In the genomic region with DNA sequence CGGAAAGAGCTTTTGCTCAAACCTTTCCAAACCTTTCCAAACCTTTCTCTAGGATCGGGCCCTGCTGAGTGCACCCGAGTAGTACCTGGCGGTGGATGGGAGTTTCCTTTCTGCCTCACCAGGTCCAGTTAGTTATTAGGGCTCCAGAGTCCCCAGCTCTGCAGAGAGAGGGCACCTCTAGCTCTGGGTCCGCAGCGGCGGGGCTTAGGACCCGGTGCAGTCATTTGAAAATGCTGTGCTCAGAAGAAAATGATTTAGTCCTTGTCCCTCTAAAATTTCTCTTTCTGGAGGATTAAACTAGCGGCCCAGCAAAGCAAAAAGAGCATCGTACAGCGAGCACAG, we compare ENCODE assay signal across 8 mouse cellular contexts. TPM values are rescaled to one million over a fixed set of nuclear protein-coding genes. Genes with fewer than 3 reads are reported as not detected.
DNase-seq lines count a peak whose midpoint lies in the region; ATAC-seq lines count a peak whose summit lies in the region.

No protein-coding gene starts in this region.

- peaks cover 14% of the 10 kb centered on the region; the same call in 1 of the 2 replicates for H3K4me1 ChIP-seq in kidney, embryonic 15.5 days
- peaks cover 13% of the 10 kb centered on the region; the same call in 1 of the 2 replicates for H3K4me1 ChIP-seq in forebrain, embryonic 15.5 days
- H3K4me1 ChIP-seq in liver, embryonic 11.5 days (replicated peaks; ENCODE audit: control insufficient read depth, insufficient read depth, low read length): no peaks in the 10 kb centered on the region
- no peaks in the 10 kb centered on the region for H3K4me1 ChIP-seq in stomach, embryonic 14.5 days (ENCODE audit: control insufficient read depth, insufficient read depth, low read length)

- no peaks in the 10 kb centered on the region for H3K36me3 ChIP-seq in kidney, embryonic 15.5 days
- no peaks in the 10 kb centered on the region for H3K36me3 ChIP-seq in forebrain, embryonic 15.5 days
- no peaks in the 10 kb centered on the region for H3K36me3 ChIP-seq in liver, embryonic 11.5 days (ENCODE audit: control insufficient read depth, insufficient read depth, low read length)
- H3K36me3 ChIP-seq in stomach, embryonic 14.5 days (ENCODE audit: control insufficient read depth, insufficient read depth, low read length): no peaks in the 10 kb centered on the region

- peak overlapping the region; percentile 40 for H3K9ac ChIP-seq in kidney, embryonic 15.5 days
- H3K9ac ChIP-seq in forebrain, embryonic 15.5 days (replicated peaks): peak overlapping the region; percentile 72
- H3K9ac ChIP-seq in liver, embryonic 11.5 days (ENCODE audit: low read depth, low read length): no peak overlapping the region
- peak overlapping the region; percentile 52; the same call in 1 of the 2 replicates for H3K9ac ChIP-seq in stomach, embryonic 14.5 days (replicated peaks; ENCODE audit: low read depth, low read length)

- H3K27ac ChIP-seq in kidney, embryonic 15.5 days: peak overlapping the region; percentile 57
- no peak overlapping the region; the same call in 1 of the 2 replicates for H3K27ac ChIP-seq in forebrain, embryonic 15.5 days (replicated peaks)
- peak overlapping the region; percentile 13; the same call in 1 of the 2 replicates for H3K27ac ChIP-seq in liver, embryonic 11.5 days (ENCODE audit: low read depth, low read length)
- no peak overlapping the region for H3K27ac ChIP-seq in stomach, embryonic 14.5 days (ENCODE audit: low read length)

- H3K4me3 ChIP-seq in kidney, embryonic 15.5 days (replicated peaks): peak overlapping the region; percentile 63
- peak overlapping the region; percentile 80 for H3K4me3 ChIP-seq in forebrain, embryonic 15.5 days
- peak overlapping the region; percentile 56 for H3K4me3 ChIP-seq in liver, embryonic 11.5 days (ENCODE audit: low read depth, low read length)
- H3K4me3 ChIP-seq in stomach, embryonic 14.5 days (ENCODE audit: low read depth, low read length): peak overlapping the region; percentile 62

- no peak for DNase-seq in kidney, adult 9 months
- DNase-seq in cerebellum, postnatal 10 days: peak; percentile 58 to 69
- DNase-seq in liver, embryonic 11.5 days (ENCODE audit: low spot score): no peak
- no peak for DNase-seq in gastrocnemius, adult 8-10 months (ENCODE audit: low spot score in 2 of 2)
- DNase-seq in thymus, postnatal 4 days: no peak

- H3K9me3 ChIP-seq in kidney, embryonic 15.5 days (replicated peaks): no peaks in the 10 kb centered on the region
- no peaks in the 10 kb centered on the region for H3K9me3 ChIP-seq in forebrain, embryonic 15.5 days
- no peaks in the 10 kb centered on the region for H3K9me3 ChIP-seq in liver, embryonic 11.5 days (ENCODE audit: control insufficient read depth, low read length)
- no peaks in the 10 kb centered on the region for H3K9me3 ChIP-seq in stomach, embryonic 14.5 days (ENCODE audit: control insufficient read depth, low read depth, low read length)

- H3K4me2 ChIP-seq in kidney, embryonic 15.5 days: peak overlapping the region; percentile 99
- H3K4me2 ChIP-seq in forebrain, embryonic 15.5 days (replicated peaks): peak overlapping the region; percentile 83
- H3K4me2 ChIP-seq in liver, embryonic 11.5 days: peak overlapping the region; percentile 73
- peak overlapping the region; percentile 67 for H3K4me2 ChIP-seq in stomach, embryonic 14.5 days (replicated peaks; ENCODE audit: low read depth, low read length)

- ATAC-seq in kidney, embryonic 15.5 days (replicated peaks; ENCODE audit: low FRiP score): peak; percentile 79
- peak; percentile 51 for ATAC-seq in forebrain, embryonic 15.5 days (replicated peaks)
- peak; percentile 63 for ATAC-seq in liver, embryonic 11.5 days (replicated peaks; ENCODE audit: low FRiP score)
- peak; percentile 56; the same call in 1 of the 2 replicates for ATAC-seq in stomach, embryonic 14.5 days (ENCODE audit: insufficient number of reproducible peaks, insufficient read depth, low FRiP score, low read depth)

- peaks cover 32% of the 10 kb centered on the region for H3K27me3 ChIP-seq in kidney, embryonic 15.5 days
- 0 out of 2 replicates have a peak, but pooled peaks cover 4% of the 10 kb centered on the region for H3K27me3 ChIP-seq in forebrain, embryonic 15.5 days
- H3K27me3 ChIP-seq in liver, embryonic 11.5 days (replicated peaks; ENCODE audit: control insufficient read depth, insufficient read depth, low read length): peaks cover 31% of the 10 kb centered on the region
- no peaks in the 10 kb centered on the region for H3K27me3 ChIP-seq in stomach, embryonic 14.5 days (ENCODE audit: control insufficient read depth, insufficient read depth, low read length)

- WGBS in kidney, embryonic 15.5 days: 6% methylated on average over 11 of the region's 11 CpGs
- WGBS in forebrain, embryonic 15.5 days: 6% methylated on average over 11 of the region's 11 CpGs
- 7% methylated on average over 11 of the region's 11 CpGs for WGBS in liver, embryonic 11.5 days
- 5% methylated on average over 11 of the region's 11 CpGs for WGBS in stomach, embryonic 14.5 days

RNA-seq across cellular contexts. Expression of a gene that starts 1.3 kb away (rescaled TPM):
- 1.6 and 2.0 TPM in 2 replicates for polyA plus RNA-seq in kidney, embryonic 15.5 days (2015; fragmentation: Nextera tagmentation; extraction: Ambion mirVana)
- polyA plus RNA-seq in forebrain, embryonic 15.5 days (2015; fragmentation: Nextera tagmentation; extraction: Ambion mirVana): 12.7 and 16.8 TPM in 2 replicates
- polyA plus RNA-seq in liver, embryonic 11.5 days (2014; fragmentation: Nextera tagmentation; extraction: Ambion mirVana): 1.2 and 1.7 TPM in 2 replicates
- 6.4 and 8.1 TPM in 2 replicates for polyA plus RNA-seq in stomach, embryonic 14.5 days (2014; fragmentation: Nextera tagmentation; extraction: Ambion mirVana)
- total RNA-seq in gastrocnemius, adult 8-10 months (2022): 1 to 10 TPM in 1 of 4 experiments, under 1 TPM in 3; 0.70 to 1.7 (median 0.86) TPM

Comparison
In these comparisons a context has a peak if more than half of its experiments do, and no peak if none do; other contexts are left out.
1. H3K27ac ChIP-seq: peak in kidney, embryonic 15.5 days (single experiment) and liver, embryonic 11.5 days (single experiment); none in forebrain, embryonic 15.5 days (single experiment) and stomach, embryonic 14.5 days (single experiment).
2. DNase-seq: peak in cerebellum, postnatal 10 days (2 of 2); none in kidney, adult 9 months (single experiment), liver, embryonic 11.5 days (single experiment), gastrocnemius, adult 8-10 months (0 of 2) and thymus, postnatal 4 days (single experiment).
3. Peak in every context shown above with its lines, with median percentiles within 50 percentile points of each other: ATAC-seq, H3K4me2 ChIP-seq and H3K4me3 ChIP-seq.